Mouse (Mus musculus) lung, adult 2 months (tissue): ENCODE measurements around the gene Cdc42.

ENCODE experiments used
- CTCF ChIP-seq: fragments of 200-500 bp; IDR thresholded peaks from 2 replicates; pipeline ENCODE4 v1.5.1; 2011; ENCODE audit warnings: mild to moderate bottlenecking, low read length, control low read depth; ENCODE audit not compliant: insufficient read depth
- POLR2A ChIP-seq: fragments of 200-500 bp; IDR thresholded peaks from 2 replicates; pipeline ENCODE4 v1.6.1; 2011; ENCODE audit warnings: low read depth, mild to moderate bottlenecking, control low read depth, low read length, borderline replicate concordance; ENCODE audit errors: extremely low read depth

- TF ChIP-seq CTCF (no peak), POLR2A (no peak)
Measured at GRCm38 (mm10) chr4:137298406-137298805, 59.1 kb downstream of the Cdc42 start.
